Mouse (Mus musculus) gastrocnemius, postnatal 14 days (tissue): ENCODE measurements around the gene Polr2e. TPM values are rescaled to one million over a fixed set of nuclear protein-coding genes. Genes with fewer than 3 reads are reported as not detected.

ENCODE experiments used
- DNase-seq: peaks from one replicate; pipeline ENCODE4 v3.0.0; 2021; ENCODE audit warnings: mixed read lengths
- intact Hi-C: fragments of 180-260 bp; cut with DNase I; formaldehyde crosslinking; loops from one replicate; pipeline ENCODE4 v1.15.1; 2025; ENCODE audit warnings: low total_unique reads
- total RNA-seq, 2 experiments: library from RNA; stranded (reverse); gene quantifications; 2 replicates each; pipeline ENCODE4 v1.2.3; 2021

Gene Polr2e
- total RNA-seq, 2 experiments from 2014 or later = 45.3 to 55.6 TPM

GRCm38 (mm10) chr10:80022806-80023205, 16.8 kb downstream of the Polr2e start:
- no peak for DNase-seq
- intact Hi-C loops = no loop called here

GRCm38 (mm10) chr10:80022164-80022563, 17.4 kb downstream of the Polr2e start:
- intact Hi-C loops = no loop called here
- DNase-seq = no peak

GRCm38 (mm10) chr10:80021320-80021641, 18.3 kb downstream of the Polr2e start:
- DNase-seq = no peak
- intact Hi-C loops = no loop called here

GRCm38 (mm10) chr10:80020603-80021319, 18.8 kb downstream of the Polr2e start:
- no peak for DNase-seq
- intact Hi-C loops = no loop called here

- intact Hi-C loops = no loop called here
- DNase-seq = no peak
Measured at GRCm38 (mm10) chr10:80020191-80020590, 19.4 kb downstream of the Polr2e start.

GRCm38 (mm10) chr10:80019471-80020131, 20.0 kb downstream of the Polr2e start:
- intact Hi-C loops = no loop called here
- DNase-seq = no peak

GRCm38 (mm10) chr10:80018739-80019297, 20.8 kb downstream of the Polr2e start:
- intact Hi-C loops = no loop called here
- DNase-seq = no peak

GRCm38 (mm10) chr10:80017771-80018170, 21.8 kb downstream of the Polr2e start:
- DNase-seq = no peak
- intact Hi-C loops = no loop called here

- intact Hi-C loops = no loop called here
- no peak for DNase-seq
Measured at GRCm38 (mm10) chr10:80017361-80017760, 22.2 kb downstream of the Polr2e start.

GRCm38 (mm10) chr10:80016931-80017330, 22.7 kb downstream of the Polr2e start:
- no peak for DNase-seq
- intact Hi-C loops = no loop called here

- no peak for DNase-seq
- intact Hi-C loops = no loop called here
Measured at GRCm38 (mm10) chr10:80016511-80016910, 23.1 kb downstream of the Polr2e start, which contains the start of gene Arhgap45. Gene Arhgap45 (plus strand): TSS chr10:80016653.

GRCm38 (mm10) chr10:80015583-80015982, 24.0 kb downstream of the Polr2e start:
- intact Hi-C loops = no loop called here
- DNase-seq = no peak

- DNase-seq = no peak
- intact Hi-C loops = no loop called here
Measured at GRCm38 (mm10) chr10:80014484-80015290, 24.9 kb downstream of the Polr2e start.

GRCm38 (mm10) chr10:80013609-80014008, 26.0 kb downstream of the Polr2e start:
- intact Hi-C loops = no loop called here

GRCm38 (mm10) chr10:80011740-80012139, 27.9 kb downstream of the Polr2e start:
- no peak for DNase-seq
- intact Hi-C loops = no loop called here

More at GRCm38 (mm10) chr10:80013609-80014008, 26.0 kb downstream of the Polr2e start:
- DNase-seq = no peak

- intact Hi-C loops = no loop called here
- DNase-seq = no peak
Measured at GRCm38 (mm10) chr10:80004233-80004705, 35.3 kb downstream of the Polr2e start.

GRCm38 (mm10) chr10:80003374-80004232, 36.0 kb downstream of the Polr2e start:
- intact Hi-C loops = no loop called here
- DNase-seq = no peak

- no peak for DNase-seq
- intact Hi-C loops = no loop called here
Measured at GRCm38 (mm10) chr10:80002829-80003228, 36.8 kb downstream of the Polr2e start.

GRCm38 (mm10) chr10:80001945-80002344, 37.6 kb downstream of the Polr2e start:
- no peak for DNase-seq
- intact Hi-C loops = no loop called here
